Mouse (Mus musculus) embryonic facial prominence, embryonic 10.5 days (tissue): ENCODE measurements around the gene Tm9sf4. TPM values are rescaled to one million over a fixed set of nuclear protein-coding genes. Genes with fewer than 3 reads are reported as not detected.

Source experiments
- DNase-seq: peaks from one replicate; pipeline ENCODE4 v3.0.0-alpha.2; 2017; ENCODE audit warnings: low spot score
- H3K27ac ChIP-seq: fragments of 300-500 bp; sonication (generic); replicated peaks from 2 replicates; pipeline ENCODE4 v1.5.1; 2016; ENCODE audit warnings: mild to moderate bottlenecking
- H3K27me3 ChIP-seq: fragments of 300-500 bp; sonication (generic); replicated peaks from 2 replicates; pipeline ENCODE4 v1.6.1; 2016; ENCODE audit warnings: low read depth, mild to moderate bottlenecking; ENCODE audit not compliant: poor library complexity, severe bottlenecking
- H3K36me3 ChIP-seq: fragments of 300-500 bp; sonication (generic); replicated peaks from 2 replicates; pipeline ENCODE4 v1.6.1; 2016; ENCODE audit warnings: mild to moderate bottlenecking, moderate library complexity
- H3K4me1 ChIP-seq: fragments of 300-500 bp; sonication (generic); 2 replicates; pipeline ENCODE4 v1.6.1; 2016
- H3K4me3 ChIP-seq: fragments of 300-500 bp; sonication (generic); 2 replicates; pipeline ENCODE4 v1.5.1; 2016; ENCODE audit warnings: mild to moderate bottlenecking, moderate library complexity
- H3K9me3 ChIP-seq: fragments of 300-500 bp; sonication (generic); 2 replicates; pipeline ENCODE4 v1.6.1; 2016; ENCODE audit warnings: mild to moderate bottlenecking
- WGBS: fragments of 180-500 bp; shearing (Covaris S2); methylation state at CpG from one replicate; pipeline ENCODE4 v1.1.7; 2016; 5-methylcytosine and 5-hydroxymethylcytosine counted together
- polyA plus RNA-seq: library from polyadenylated mRNA; unstranded; fragments of >200 nt; fragmentation: Nextera tagmentation; extraction: Ambion mirVana; gene quantifications from 2 replicates; pipeline ENCODE4 v1.2.1, GENCODE M21; 2016

The Tm9sf4 gene
- polyA plus RNA-seq, 1 experiment from 2014 or later, result 73.0 TPM

DNA sequence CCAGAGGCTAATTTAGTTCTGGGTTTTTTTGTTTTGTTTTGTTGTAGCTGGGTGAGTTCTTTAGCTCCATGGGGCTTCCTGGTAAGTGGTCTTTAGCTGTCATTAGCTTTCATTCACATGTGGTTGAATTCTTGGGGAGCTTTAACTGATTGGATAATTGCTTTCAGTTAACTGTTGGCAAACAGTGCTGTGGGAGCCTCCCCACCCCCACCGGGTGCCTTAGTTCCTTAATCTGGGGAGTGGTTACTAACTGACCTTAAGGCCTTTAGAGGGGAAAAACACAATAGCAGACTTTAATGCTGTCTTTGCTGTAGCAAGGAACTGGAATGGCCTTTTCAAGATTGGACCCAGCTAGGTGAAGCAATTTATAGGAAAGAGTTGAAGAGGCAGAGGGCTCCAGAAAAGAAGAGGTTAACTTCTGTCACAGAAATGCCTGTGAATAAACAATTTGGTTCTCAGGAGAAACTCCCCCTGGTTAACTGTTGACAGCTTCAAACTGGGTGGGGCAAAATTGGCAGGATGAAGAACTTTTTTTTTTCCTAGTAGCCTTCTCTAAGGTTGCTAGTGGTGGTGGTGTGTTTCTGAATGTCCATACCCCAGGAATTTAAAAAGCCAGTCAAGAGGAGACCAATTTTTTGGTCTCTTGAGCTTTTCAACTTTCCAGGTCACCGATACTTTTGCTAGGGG lies 7.2 kb downstream of the Tm9sf4 start:
- H3K27ac ChIP-seq, result no peak overlapping the region
- WGBS, result 22% methylated on average over 2 of the region's 2 CpGs
- H3K36me3 ChIP-seq, result peaks cover 42% of the 10 kb centered on the region
- peak; percentile 53 for DNase-seq
- no peaks in the 10 kb centered on the region for H3K9me3 ChIP-seq
- 0 out of 2 replicates have a peak overlapping the region, but pooled peaks have one; percentile 6 for H3K4me3 ChIP-seq
- H3K27me3 ChIP-seq, result peaks cover 40% of the 10 kb centered on the region
- H3K4me1 ChIP-seq, result peaks cover 22% of the 10 kb centered on the region

GRCm38 (mm10) chr2:153170490-153171224 lies 9.6 kb downstream of the Tm9sf4 start:
- WGBS, result 87% methylated on average over 9 of the region's 9 CpGs
- Histone ChIP-seq H3K27ac (no peak overlapping the region), H3K36me3 (peaks cover 27% of the 10 kb centered on the region), H3K4me1 (peaks cover 24% of the 10 kb centered on the region), H3K9me3 (no peaks in the 10 kb centered on the region), H3K27me3 (peaks cover 23% of the 10 kb centered on the region), H3K4me3 (no peak overlapping the region)
- no peak for DNase-seq

GRCm38 (mm10) chr2:153171966-153172365 lies 10.9 kb downstream of the Tm9sf4 start:
- Histone ChIP-seq H3K27ac (no peak overlapping the region), H3K36me3 (peaks cover 20% of the 10 kb centered on the region), H3K4me3 (no peak overlapping the region), H3K27me3 (peaks cover 11% of the 10 kb centered on the region), H3K9me3 (no peaks in the 10 kb centered on the region), H3K4me1 (peaks cover 28% of the 10 kb centered on the region)
- WGBS, result 96% methylated on average over 5 of the region's 5 CpGs
- DNase-seq, result no peak

DNA sequence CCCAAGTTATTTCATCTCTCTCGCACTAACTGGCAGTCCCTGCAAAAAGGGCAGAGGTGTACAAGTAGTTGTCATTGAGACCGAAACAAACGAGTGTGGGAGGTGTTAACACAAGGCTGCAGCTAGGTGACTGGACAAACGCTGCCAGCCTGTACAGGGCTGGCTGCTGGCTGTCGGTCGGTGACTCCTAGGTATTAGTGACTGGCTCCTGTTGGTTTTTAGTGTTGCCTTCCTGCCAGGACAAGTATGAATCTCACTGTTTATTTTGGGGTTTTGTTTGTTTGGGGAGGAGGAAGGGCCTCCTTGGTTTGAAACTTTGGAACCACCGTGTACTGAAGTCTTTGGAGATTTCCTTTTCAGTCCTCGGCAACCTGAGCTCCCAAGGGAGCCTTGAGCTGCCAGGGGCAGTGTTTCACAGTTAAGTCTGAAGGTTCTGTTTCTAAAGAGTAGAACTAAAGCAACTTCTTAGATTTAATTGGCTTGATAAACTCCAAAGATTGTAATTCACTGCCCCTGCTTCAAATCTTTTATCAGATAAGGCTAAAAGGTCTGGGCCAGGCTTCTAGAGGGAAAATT lies 15.0 kb downstream of the Tm9sf4 start:
- 69% methylated on average over 8 of the region's 8 CpGs for WGBS
- no peak overlapping the region for H3K4me3 ChIP-seq
- H3K36me3 ChIP-seq, result peaks cover 33% of the 10 kb centered on the region
- DNase-seq, result no peak
- no peaks in the 10 kb centered on the region for H3K27me3 ChIP-seq
- H3K9me3 ChIP-seq, result no peaks in the 10 kb centered on the region
- peaks cover 8% of the 10 kb centered on the region; the same call in 1 of the 2 replicates for H3K4me1 ChIP-seq
- H3K27ac ChIP-seq, result no peak overlapping the region

DNA sequence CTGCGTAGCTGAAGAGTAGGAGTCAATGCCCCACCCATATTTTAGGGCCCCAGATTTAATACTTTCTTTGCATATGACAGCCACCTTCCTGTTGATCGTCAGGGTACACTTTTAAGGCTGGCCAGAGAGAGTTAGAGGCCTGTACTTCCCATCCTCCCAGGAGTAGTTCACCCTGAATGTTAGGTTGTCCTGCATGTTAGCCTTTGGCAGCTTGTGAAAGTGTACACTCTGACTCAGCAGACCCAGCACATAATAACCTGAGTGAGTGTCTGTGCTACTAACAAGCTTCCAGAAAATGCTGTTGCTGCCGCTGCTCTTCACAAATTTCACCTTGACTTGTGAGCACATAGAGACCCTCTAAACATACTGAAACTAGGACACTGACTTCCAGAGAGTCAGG lies 16.1 kb downstream of the Tm9sf4 start:
- Histone ChIP-seq H3K4me3 (no peak overlapping the region), H3K4me1 (peaks cover 8% of the 10 kb centered on the region; the same call in 1 of the 2 replicates), H3K27me3 (no peaks in the 10 kb centered on the region), H3K36me3 (peaks cover 35% of the 10 kb centered on the region), H3K27ac (no peak overlapping the region), H3K9me3 (no peaks in the 10 kb centered on the region)
- WGBS, result 91% methylated on average over 3 of the region's 3 CpGs
- DNase-seq, result no peak

DNA sequence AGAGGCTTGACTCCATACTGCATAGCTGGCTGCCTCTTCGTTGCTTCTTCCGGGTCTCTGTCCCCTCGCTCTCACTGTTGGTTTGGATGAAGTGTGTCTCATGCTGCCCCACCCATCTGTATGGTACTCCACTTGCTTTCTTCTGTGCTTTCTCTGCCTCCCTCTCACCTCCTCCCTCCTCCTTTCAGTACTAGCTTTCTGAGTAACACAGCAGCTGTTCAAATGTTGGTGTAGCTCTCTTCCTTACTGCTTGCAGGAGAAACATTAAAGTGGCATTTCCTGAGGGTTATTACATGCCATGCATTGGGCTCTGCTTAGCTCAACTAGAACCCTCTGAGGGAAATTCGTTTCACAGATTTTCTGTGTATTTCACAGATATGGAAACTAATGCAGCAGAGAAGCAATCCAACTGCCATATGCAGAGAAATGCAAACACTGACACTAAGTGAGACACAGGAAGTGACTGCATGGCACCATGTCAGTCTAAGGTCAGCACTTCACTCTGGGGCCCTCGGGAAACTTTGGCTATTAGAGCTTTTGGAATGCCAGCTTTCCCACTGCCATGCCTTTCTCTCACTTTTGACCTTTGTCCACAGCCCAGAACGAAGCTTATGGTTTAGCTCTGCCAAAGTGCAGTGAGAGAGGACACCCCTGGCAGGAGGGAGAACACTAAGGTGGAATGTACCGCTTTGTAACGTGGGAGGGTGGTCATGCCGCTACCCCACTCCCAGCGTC lies 18.2 kb downstream of the Tm9sf4 start:
- H3K27ac ChIP-seq, result no peak overlapping the region
- H3K36me3 ChIP-seq, result peaks cover 56% of the 10 kb centered on the region
- H3K4me3 ChIP-seq, result no peak overlapping the region
- peaks cover 8% of the 10 kb centered on the region; the same call in 1 of the 2 replicates for H3K4me1 ChIP-seq
- no peaks in the 10 kb centered on the region for H3K27me3 ChIP-seq
- DNase-seq, result no peak
- WGBS, result 84% methylated on average over 10 of the region's 10 CpGs
- no peaks in the 10 kb centered on the region for H3K9me3 ChIP-seq

- Histone ChIP-seq H3K27me3 (no peaks in the 10 kb centered on the region), H3K9me3 (no peaks in the 10 kb centered on the region), H3K4me3 (no peak overlapping the region), H3K4me1 (peaks cover 8% of the 10 kb centered on the region; the same call in 1 of the 2 replicates), H3K27ac (no peak overlapping the region), H3K36me3 (peaks cover 63% of the 10 kb centered on the region)
- no peak for DNase-seq
- WGBS, result 84% methylated on average over 3 of the region's 3 CpGs
Measured at GRCm38 (mm10) chr2:153179961-153180360, 18.9 kb downstream of the Tm9sf4 start.

DNA sequence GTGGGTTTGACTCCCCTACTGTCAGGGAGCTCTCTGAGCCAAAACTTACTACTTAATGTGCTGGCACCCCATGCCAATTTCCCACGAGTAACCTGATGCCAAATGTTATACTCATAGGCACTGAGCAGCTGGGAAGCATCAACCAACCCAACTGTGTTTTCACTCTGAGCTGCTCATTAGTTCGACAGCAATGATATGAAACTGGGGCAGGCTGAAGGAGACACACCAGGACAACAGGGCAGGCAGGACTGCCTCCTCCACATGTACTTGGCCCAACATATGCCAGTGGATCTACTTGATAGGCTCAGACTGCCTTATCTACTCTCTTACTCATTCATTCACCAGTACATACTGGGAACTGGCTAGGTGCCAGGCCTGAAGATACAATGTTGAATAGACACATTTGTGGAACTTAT lies 25.1 kb downstream of the Tm9sf4 start:
- Histone ChIP-seq H3K27me3 (no peaks in the 10 kb centered on the region), H3K4me3 (no peak overlapping the region), H3K36me3 (peaks cover 100% of the 10 kb centered on the region), H3K4me1 (no peaks in the 10 kb centered on the region), H3K9me3 (no peaks in the 10 kb centered on the region), H3K27ac (no peak overlapping the region)
- 89% methylated on average over 2 of the region's 2 CpGs for WGBS
- no peak for DNase-seq

DNA sequence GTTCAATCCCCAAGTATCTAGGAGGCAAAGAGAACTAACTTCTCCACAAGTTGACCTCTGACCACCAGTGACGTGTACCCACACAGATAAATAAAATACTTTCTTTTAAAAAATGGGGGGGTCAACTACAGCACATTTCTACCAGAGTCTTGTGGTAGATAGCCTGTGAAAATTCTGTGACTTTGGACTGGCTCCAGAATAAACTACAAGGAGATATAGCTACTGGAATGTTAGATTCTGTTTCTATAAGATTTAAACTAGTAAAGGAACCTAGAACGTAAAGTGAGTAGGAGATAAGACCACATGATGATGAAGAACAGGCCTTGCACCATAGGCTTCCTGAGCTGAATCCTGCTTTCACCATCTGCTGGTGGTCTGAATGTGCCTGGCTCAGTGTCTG lies 26.7 kb downstream of the Tm9sf4 start:
- 90% methylated on average over 2 of the region's 2 CpGs for WGBS
- Histone ChIP-seq H3K4me1 (no peaks in the 10 kb centered on the region), H3K27ac (no peak overlapping the region), H3K36me3 (peaks cover 100% of the 10 kb centered on the region), H3K4me3 (no peak overlapping the region), H3K27me3 (no peaks in the 10 kb centered on the region), H3K9me3 (no peaks in the 10 kb centered on the region)
- DNase-seq, result no peak

- Histone ChIP-seq H3K27ac (no peak overlapping the region), H3K4me3 (no peak overlapping the region), H3K9me3 (no peaks in the 10 kb centered on the region), H3K4me1 (no peaks in the 10 kb centered on the region), H3K36me3 (peaks cover 94% of the 10 kb centered on the region), H3K27me3 (no peaks in the 10 kb centered on the region)
- WGBS, result 84% methylated on average over 2 of the region's 2 CpGs
- no peak for DNase-seq
Measured at GRCm38 (mm10) chr2:153191242-153191641, 30.1 kb downstream of the Tm9sf4 start.

DNA sequence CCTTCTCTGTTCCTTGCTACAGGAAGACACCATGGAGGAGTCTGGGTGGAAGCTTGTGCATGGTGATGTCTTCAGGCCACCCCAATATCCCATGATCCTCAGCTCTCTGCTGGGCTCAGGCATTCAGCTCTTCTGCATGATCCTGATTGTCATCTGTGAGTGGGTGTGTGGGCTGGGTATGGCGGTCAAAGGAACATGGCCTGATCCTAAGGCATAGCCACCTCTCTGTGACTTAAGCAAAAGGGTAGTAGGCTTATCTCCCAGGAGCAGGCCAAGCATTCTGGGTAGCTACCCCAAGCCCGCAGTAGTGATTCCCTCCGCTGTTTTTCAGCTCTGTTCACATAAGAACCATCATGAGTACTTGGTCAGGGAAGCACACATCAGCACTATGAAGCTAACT lies 33.2 kb downstream of the Tm9sf4 start:
- no peaks in the 10 kb centered on the region for H3K9me3 ChIP-seq
- WGBS, result 94% methylated on average over 3 of the region's 3 CpGs
- no peak for DNase-seq
- no peaks in the 10 kb centered on the region for H3K4me1 ChIP-seq
- no peaks in the 10 kb centered on the region for H3K27me3 ChIP-seq
- no peak overlapping the region for H3K4me3 ChIP-seq
- H3K27ac ChIP-seq, result no peak overlapping the region
- H3K36me3 ChIP-seq, result peaks cover 88% of the 10 kb centered on the region

DNA sequence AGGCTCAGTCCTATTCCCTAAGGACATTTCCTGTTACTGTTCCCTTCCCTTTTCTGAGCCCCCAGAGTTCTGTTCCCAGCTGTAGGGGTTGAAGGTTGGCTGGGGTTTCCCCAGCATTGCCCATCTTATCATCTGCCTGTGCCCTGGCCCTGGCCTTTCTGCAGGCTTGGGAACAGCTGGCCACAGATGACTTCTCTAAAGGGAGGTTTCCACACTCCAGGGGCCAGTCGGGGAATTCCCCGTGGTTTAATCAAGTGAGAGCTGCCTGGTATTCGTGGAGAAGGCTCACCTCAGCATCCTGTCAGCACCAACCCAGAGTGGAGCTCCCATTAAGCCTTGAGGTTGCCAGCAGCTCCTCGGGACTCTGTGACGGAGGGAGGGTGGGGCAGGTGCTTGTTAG lies 37.4 kb downstream of the Tm9sf4 start:
- WGBS, result 77% methylated on average over 5 of the region's 5 CpGs
- H3K4me3 ChIP-seq, result no peak overlapping the region
- no peaks in the 10 kb centered on the region for H3K4me1 ChIP-seq
- peaks cover 84% of the 10 kb centered on the region for H3K36me3 ChIP-seq
- no peaks in the 10 kb centered on the region for H3K27me3 ChIP-seq
- DNase-seq, result no peak
- H3K27ac ChIP-seq, result no peak overlapping the region
- no peaks in the 10 kb centered on the region for H3K9me3 ChIP-seq
